Mouse (Mus musculus): ENCODE results near the gene AI854703. TPM values are rescaled to one million over a fixed set of nuclear protein-coding genes. Genes with fewer than 3 reads are reported as not detected.

AI854703 gene
- total RNA-seq, 2 experiments from 2014 or later = 13.4 to 14.5 TPM

DNA sequence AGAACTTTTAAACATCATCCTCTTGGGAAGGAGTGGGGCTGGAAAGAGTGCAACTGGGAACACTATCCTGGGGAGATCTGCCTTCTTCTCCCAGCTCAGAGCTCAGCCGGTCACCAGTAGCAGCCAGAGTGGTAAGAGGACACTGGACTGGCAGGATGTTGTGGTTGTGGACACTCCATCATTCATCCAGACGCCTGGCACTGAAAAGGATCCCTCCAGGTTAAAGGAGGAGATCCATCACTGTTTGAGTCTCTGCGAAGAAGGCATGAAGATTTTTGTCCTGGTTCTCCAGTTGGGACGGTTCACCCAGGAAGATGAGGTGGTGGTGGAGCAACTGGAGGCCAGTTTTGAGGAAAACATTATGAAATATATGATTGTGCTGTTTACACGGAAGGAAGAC lies 32.2 kb downstream of the AI854703 start:
- no peak for DNase-seq

- DNase-seq = no peak
Observed at GRCm38 (mm10) chr6:48664750-48665149, 38.2 kb downstream of the AI854703 start.

DNA sequence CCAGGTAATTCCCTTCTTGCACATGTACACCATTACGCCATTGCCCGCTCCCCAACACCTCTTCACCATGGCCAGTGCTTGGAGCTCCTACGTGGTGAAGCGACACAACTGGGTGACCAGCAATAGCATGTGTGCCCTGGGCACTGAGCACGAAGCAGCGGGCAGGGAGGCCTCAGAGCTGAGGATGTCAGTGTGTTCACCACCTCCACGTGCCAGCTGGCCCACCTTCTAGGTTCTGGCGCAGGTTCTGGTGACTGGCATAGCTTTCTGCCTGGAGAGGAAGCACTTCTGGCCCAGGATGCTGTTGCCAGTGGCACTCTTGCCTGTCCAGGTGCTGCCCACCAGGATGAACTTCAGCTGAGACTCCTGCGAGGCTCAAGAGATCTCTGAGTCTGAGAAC lies 38.9 kb downstream of the AI854703 start:
- DNase-seq = no peak

DNA sequence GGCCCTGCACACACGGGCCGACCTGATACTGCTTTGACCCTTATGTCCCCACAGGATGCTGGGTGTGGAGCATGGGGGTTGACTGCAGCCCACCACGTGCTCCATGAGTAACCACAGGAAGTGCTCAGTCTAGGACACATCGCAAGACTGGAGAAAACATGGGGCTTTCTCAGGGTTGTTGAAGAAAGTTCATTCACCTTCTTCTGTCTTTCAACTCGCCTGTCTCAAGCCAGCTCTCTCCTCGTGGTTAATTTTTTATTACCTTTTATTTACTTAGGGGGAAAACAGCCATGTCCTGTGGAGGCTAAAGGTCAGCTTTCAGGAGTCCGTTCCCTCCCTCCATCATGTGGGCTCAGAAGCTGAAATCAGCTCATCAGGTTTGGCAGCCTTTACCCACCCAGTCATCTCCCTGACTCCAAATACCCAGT lies 39.6 kb downstream of the AI854703 start:
- no peak for DNase-seq

DNA sequence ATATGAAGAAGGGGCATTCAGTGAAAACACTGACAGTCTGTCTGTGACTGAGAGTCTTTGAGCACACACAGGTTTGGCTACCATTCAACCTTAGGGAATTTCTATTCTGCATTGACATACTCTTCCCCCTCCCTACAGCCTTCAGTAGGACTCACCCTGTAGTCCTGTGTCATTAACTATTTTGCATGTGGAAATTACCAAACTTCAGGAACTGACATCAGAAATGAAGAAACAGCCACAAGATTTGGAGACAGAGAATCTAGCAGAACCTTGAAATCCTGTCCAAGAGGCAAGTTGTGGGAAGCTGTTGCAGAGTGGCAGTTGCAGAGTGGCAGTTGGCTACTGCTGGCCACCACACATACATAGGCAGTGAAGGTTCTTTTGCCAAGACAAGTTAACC lies 41.5 kb downstream of the AI854703 start:
- no peak for DNase-seq

GRCm38 (mm10) chr6:48669446-48669969 lies 42.9 kb downstream of the AI854703 start:
- DNase-seq = no peak

- DNase-seq = no peak
Observed at GRCm38 (mm10) chr6:48674291-48675058, 47.9 kb downstream of the AI854703 start.

DNA sequence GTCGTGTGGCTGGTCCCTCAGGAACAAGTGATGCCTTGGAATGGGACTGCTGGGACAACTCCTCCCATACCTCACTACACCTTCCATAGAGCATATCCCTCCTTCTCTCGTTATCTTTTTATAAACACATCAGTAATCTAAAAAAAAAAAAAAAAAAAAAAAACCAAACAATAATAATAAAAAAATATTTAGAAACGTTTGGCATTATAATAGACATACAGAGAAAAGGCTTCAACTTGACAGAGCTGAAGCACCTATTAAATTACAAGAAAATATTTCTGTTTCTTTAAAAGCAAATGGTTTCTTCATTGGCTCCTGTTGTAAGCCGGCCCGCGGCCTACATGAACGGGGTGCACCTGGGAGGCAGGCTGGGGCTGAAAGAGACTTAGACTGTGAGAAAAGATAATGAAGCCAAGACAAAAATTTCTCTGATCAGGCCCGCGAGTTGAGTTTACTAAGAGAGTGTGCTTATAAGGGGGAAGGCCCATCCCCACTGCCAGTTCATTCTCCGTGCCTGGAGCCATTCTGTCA lies 48.9 kb downstream of the AI854703 start:
- no peak for DNase-seq

DNA sequence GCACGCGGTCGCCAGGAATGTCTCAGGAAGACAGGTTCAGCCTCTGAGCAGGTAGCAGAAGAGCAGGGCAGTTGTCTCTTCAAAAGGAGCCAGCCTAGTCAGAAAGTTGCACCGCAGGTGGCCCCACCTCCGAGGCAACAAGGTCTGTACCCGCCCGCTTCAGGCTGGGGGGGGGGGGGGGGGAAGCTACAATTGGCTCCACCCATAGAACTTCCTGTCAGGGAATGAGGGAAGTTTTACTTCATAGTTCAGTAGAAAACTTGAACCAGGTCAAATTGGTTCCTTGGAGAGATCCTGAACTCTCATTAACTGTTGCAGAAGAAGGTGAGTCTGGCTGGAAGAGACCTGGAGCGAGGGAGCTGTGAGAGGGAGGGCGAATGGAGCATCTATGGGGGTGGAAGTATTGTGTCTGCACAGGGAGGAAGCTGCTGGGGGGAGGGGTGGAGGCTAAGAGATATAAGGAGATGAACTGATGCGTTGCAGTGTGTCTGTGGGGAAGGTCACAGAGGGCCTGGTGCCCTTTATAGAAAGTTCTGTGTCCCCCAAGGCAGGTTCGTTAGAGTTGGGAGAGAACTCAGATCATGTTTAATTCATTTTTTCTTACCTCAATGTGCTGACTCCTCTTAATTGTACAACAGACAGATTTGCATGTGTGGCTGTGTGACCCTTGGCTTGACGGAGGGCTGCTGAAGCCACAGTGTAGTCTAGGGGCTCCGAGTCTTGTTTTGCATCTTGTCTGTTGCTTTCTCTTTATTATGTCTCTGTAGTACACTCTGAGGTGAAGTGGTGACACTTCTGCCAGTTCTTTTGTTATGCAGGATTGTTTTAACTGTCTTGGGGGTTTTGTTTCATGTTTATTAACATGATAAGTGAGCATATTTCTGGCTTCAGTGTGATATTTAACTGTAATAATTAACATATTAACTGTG lies 49.6 kb downstream of the AI854703 start, which contains the start of gene Gimap9:
TSS of gene Gimap9 (plus strand) at position 199 of the 929 bp plus-strand sequence.
- DNase-seq = no peak

GRCm38 (mm10) chr6:48676860-48677415 lies 50.4 kb downstream of the AI854703 start:
- no peak for DNase-seq

- no peak for DNase-seq
Observed at GRCm38 (mm10) chr6:48677492-48678345, 51.2 kb downstream of the AI854703 start.

DNA sequence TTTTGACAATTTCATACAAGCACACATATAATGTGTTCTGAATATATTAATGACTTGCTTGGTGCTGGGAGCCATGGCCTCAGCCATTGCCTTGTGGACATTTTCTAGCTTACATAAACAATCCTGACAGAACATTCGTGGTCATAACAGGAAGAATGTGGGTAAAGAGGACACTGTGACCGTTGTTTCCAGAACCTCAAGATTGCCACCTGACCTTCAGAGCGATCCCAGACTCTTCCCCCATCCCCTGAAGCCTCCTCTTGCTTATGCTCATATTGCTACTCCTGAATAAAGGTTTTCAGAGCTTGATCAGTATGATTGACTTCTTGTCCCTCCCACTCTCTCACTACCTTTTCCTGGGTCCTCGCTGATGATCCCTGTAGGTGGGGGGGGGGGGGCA lies 51.8 kb downstream of the AI854703 start:
- no peak for DNase-seq

DNA sequence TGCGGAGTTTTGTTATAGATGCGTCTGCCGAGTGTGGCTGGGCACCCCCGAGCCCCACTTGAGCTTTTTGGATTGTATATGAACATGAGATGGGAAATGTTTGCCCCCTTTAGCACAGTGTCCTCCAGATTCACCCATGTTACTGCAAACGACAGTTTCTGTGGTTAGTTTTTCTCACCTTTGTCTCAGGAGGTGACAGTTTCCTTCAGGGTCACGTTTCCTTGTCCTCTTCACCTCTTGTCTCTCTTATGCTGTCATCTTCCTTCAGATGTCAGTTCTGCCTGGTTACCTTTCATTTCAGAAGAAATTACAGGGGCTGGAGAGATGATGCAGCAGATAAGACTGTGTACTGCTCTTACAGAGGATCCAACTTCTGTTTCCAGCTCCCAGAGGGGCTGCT lies 53.1 kb downstream of the AI854703 start:
- no peak for DNase-seq

DNA sequence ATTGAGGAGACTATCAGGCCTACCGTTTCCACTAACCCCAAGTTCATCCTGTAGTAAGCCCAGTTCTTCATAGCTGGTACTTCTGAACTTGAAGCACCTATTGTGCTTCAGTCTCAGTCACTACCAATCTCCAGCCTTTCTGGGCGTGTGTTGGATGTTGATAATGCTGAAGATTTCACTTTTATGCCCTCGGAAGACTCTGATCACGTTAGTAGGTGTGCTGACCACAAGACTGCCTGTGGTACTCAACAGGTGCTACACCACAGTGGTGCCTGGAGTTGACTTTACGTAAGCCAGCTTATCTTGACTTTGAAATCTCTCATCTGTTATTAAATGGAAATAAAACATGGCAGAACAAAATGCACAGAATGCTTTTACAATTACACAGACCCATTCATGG lies 53.9 kb downstream of the AI854703 start:
- no peak for DNase-seq

DNA sequence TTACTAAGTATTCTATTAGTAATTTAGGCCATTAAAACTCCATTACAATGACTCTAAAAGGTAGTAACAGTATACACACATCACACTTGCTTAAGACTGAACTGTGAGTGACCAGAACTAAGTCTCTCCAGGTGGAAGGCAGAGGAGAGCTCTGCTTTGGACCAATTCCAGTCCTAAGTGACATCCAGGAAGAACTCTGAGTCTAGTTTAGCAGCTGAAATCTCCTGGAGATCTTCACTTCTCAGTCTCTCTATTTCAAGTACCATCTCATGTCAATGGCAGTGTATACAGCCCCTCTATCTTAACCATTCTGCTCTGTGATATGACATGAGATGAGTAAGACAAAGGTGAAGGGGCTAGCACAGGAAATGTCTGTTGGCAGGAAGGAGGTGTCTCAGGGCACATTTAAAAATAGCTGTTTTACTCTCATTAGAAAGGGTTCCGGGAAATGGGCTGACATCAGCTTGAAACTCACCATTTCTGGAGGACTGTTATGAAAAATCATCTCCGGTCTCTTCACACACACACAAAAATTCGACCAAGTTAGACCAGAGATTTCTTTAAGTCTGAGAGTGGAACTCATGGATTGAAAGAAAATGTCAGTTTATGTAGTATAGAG lies 55.0 kb downstream of the AI854703 start:
- no peak for DNase-seq

GRCm38 (mm10) chr6:48682271-48682670 lies 55.7 kb downstream of the AI854703 start:
- no peak for DNase-seq

Other genes starting within 250 kb of the AI854703 start
- 10 to 100 TPM; 35.1 to 47.4 TPM for gene Krba1, start 231.2 kb upstream of the AI854703 start, total RNA-seq (2021)
- gene Zfp467, start 180.9 kb upstream of the AI854703 start, total RNA-seq (2021) = 10 to 100 TPM; 21.4 to 22.8 TPM
- gene Sspo, start 178.5 kb upstream of the AI854703 start, total RNA-seq (2021) = 1 to 10 TPM; 1.4 to 2.8 TPM
- gene Atp6v0e2, start 89.1 kb upstream of the AI854703 start, total RNA-seq (2021) = 100 to 1,000 TPM; 424 to 471 TPM
- 10 to 100 TPM; 29.4 to 35.0 TPM for gene Lrrc61, start 72.0 kb upstream of the AI854703 start, total RNA-seq (2021)
- gene Rarres2, start 54.0 kb upstream of the AI854703 start, total RNA-seq (2021) = 10 to 100 TPM; 12.0 to 13.5 TPM
- not detected for gene Gm45021, start 37.2 kb upstream of the AI854703 start, total RNA-seq (2021)
- 10 to 100 TPM; 43.6 to 47.5 TPM for gene Repin1, start 32.9 kb upstream of the AI854703 start, total RNA-seq (2021)
- not detected for gene Gm44965, start 32.8 kb upstream of the AI854703 start, total RNA-seq (2021)
- gene Zfp775, start 24.7 kb upstream of the AI854703 start, total RNA-seq (2021) = 1 to 10 TPM; 6.3 to 7.7 TPM
- 1 to 10 TPM in 1 of 2 experiments, under 1 TPM in 1; 0.52 to 1.1 TPM for gene Gimap8, start 20.5 kb downstream of the AI854703 start, total RNA-seq (2021)
- gene Gimap9, start 49.4 kb downstream of the AI854703 start, total RNA-seq (2021) = under 1 TPM; 0.28 to 0.57 TPM
- under 1 TPM; 0.17 to 0.33 TPM for gene Gimap4, start 57.8 kb downstream of the AI854703 start, total RNA-seq (2021)
- gene Gimap6, start 81.5 kb downstream of the AI854703 start, total RNA-seq (2021) = 1 to 10 TPM; 5.7 to 7.3 TPM
- not detected for gene Gm28053, start 91.8 kb downstream of the AI854703 start, total RNA-seq (2021)
- not detected for gene Gimap7, start 91.9 kb downstream of the AI854703 start, total RNA-seq (2021)
- 1 to 10 TPM; 2.4 to 2.5 TPM for gene Gimap1, start 112.3 kb downstream of the AI854703 start, total RNA-seq (2021)
- 1 to 10 TPM; 1.0 to 1.7 TPM for gene Gimap5, start 119.4 kb downstream of the AI854703 start, total RNA-seq (2021)
- gene Gimap3, start 144.1 kb downstream of the AI854703 start, total RNA-seq (2021) = not detected
- 10 to 100 TPM; 24.3 to 24.9 TPM for gene Tmem176a, start 214.2 kb downstream of the AI854703 start, total RNA-seq (2021)
- gene Tmem176b, start 214.7 kb downstream of the AI854703 start, total RNA-seq (2021) = 10 to 100 TPM; 50.4 to 51.6 TPM
- gene Aoc1, start 246.1 kb downstream of the AI854703 start, total RNA-seq (2021) = not detected